Mouse (Mus musculus) T-helper 2 cell (primary cell): Measurements from ENCODE around the gene Tbx3.

Experiments used
- in situ Hi-C: fragments of 300-600 bp; cut with MboI, MseI; formaldehyde crosslinking; loops from one replicate; pipeline ENCODE4 v1.15.1; 2025; ENCODE audit warnings: high pct_unique_total_duplicates

Gene Tbx3

GRCm38 (mm10) chr5:119661474-119661873, 9.0 kb upstream of the Tbx3 start:
- in situ Hi-C loops, result no loop called here

- in situ Hi-C loops, result no loop called here
These were observed 8.1 kb upstream of the Tbx3 start for GRCm38 (mm10) chr5:119662326-119662725.

- in situ Hi-C loops, result no loop called here
These were observed 7.7 kb upstream of the Tbx3 start for GRCm38 (mm10) chr5:119662731-119663130.

DNA sequence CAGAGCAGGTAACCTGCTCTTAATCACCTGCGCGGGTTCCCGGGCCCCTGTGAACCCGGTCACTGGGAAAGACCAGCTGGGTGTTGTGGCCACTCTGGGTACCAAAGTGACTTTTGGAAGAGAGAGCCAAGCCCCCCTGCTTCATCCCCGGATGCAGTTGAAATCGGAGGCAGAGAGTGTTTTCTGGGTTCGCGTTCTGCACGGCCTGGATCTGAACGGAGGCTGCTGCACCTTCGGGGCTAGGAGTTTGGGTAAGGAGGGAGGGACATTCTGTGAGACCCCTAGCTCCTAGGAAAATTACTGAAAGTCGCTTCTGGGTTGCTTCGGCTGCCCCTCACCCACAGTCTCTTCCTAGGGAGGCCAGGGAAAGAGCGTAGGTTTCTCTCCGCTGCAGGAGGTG, 7.2 kb upstream of the Tbx3 start:
- in situ Hi-C loops, result no loop called here

DNA sequence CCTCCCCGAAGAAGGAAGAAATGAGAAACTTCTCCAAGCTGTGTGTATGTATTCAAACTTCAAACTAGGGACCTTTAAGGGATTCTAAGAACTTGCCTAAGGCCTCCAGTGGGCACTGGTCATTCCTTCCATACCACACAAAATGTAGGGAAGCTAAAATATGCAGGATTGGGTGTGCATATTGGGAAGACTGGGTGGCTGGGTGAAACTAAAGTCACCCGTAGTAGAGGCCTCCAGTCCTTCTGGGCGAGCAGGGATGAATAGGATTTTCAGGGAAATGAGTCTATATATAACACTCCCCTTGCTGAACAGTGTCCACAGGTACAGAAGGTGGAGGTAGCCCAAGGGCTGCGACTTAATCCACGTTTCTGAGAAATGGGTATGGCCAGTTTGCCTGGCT, 6.7 kb upstream of the Tbx3 start:
- in situ Hi-C loops, result no loop called here

GRCm38 (mm10) chr5:119665739-119666138, 4.7 kb upstream of the Tbx3 start:
- in situ Hi-C loops, result no loop called here

GRCm38 (mm10) chr5:119667356-119667940, 3.0 kb upstream of the Tbx3 start:
- in situ Hi-C loops, result no loop called here

DNA sequence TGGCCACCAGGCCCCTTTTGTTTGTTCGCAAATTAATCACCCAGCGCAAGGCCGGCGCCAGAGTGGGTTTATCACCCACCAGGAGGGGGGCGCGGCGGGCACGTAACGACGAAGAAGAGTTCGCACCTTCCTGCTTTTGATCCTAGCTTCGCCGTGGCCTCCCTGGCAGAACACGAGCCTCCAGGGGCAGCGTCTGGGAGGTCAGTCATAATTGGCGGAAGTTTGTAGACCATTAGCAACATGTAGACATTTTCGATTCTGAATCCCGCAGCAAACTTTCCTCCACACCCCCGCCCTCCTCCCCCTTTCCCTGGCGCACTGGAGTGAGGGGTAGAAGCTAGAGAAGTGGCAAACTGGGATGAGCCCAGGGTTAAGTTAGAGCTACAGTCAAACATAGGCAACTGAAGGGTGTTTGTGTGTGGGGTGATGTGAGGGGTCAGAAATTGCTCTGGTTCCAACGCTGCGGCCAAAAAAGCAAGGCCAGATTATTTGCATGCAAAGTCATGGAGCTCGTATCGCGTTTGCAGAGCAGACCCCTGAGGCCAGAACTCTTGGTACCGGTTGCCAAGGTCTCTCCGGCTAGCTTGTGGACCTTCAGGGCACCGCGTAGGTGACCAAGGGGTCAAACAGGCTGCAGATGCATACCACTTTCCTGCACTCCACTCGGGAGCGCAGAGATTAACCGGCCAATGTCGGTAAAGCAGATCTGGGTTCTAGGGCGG, 2.1 kb upstream of the Tbx3 start:
- in situ Hi-C loops, result no loop called here

DNA sequence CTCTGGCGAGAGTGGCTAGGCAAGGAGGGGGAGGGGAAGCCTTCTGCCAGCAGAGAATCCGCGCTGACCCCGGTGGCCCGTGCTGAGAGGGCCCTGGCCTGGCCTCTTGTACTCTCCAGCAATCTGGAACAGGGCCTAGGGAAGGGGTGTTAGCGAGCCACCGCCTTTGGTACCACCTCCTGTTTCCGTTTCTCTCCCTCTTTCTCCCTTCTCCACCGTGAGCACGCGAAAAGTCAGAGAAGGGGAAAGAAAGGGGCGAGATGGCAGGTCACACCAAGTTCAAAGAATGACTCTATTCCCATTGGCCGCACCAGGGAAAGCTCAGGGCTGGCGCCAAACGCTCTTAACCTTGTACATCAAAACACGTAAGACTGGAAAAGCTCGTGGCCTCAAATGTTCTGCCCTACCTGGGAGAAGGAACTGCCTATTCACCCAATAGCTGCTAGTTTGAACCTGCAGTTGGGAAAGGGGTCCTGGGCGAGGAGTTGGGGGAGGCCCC, 1.5 kb upstream of the Tbx3 start:
- in situ Hi-C loops, result no loop called here

GRCm38 (mm10) chr5:119669741-119670565, 516 bp upstream of the Tbx3 start:
- in situ Hi-C loops, result no loop called here

GRCm38 (mm10) chr5:119671124-119671801, 794 bp downstream of the Tbx3 start:
- in situ Hi-C loops, result no loop called here

DNA sequence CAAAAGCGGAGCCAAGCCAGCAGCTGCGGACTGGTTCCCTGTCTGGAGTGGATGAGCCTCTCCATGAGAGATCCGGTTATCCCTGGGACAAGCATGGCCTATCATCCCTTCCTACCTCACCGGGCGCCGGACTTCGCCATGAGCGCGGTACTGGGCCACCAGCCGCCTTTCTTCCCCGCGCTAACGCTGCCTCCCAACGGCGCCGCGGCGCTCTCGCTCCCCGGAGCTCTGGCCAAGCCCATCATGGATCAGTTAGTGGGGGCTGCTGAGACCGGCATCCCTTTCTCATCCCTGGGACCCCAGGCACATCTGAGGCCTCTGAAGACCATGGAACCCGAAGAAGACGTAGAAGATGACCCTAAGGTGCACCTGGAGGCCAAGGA, 1.5 kb downstream of the Tbx3 start:
- in situ Hi-C loops, result no loop called here

DNA sequence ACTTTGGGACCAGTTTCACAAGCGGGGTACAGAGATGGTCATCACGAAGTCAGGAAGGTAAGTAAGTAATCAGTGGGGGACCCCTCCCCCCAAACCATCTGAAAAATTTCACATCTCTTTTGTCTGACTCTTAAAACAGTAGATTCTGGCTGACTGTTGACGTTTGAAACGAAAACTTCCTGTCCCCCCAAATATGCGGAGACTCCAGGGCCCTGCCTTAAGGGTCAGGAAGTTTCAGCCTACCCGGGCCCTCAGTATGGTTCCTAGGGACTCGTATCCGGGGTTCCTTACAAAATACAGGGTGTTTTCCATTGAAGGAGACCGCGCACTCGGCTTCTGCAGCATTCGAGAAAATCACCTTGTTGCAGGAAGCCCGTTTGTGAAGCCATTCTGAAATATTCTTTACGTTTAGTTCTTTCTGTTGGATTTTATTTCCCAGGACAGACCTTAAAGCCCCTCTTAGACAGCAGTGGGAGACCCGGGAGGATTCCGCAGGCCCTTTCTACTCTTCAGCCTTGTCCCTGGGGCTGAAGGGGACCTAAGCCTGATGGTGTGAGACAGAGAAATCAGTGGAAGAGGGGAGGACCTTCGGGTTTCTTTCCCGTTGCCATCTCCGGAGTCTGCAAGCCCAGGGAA, 2.0 kb downstream of the Tbx3 start:
- in situ Hi-C loops, result no loop called here

- in situ Hi-C loops, result no loop called here
These were observed 2.6 kb downstream of the Tbx3 start for GRCm38 (mm10) chr5:119672984-119673600.

DNA sequence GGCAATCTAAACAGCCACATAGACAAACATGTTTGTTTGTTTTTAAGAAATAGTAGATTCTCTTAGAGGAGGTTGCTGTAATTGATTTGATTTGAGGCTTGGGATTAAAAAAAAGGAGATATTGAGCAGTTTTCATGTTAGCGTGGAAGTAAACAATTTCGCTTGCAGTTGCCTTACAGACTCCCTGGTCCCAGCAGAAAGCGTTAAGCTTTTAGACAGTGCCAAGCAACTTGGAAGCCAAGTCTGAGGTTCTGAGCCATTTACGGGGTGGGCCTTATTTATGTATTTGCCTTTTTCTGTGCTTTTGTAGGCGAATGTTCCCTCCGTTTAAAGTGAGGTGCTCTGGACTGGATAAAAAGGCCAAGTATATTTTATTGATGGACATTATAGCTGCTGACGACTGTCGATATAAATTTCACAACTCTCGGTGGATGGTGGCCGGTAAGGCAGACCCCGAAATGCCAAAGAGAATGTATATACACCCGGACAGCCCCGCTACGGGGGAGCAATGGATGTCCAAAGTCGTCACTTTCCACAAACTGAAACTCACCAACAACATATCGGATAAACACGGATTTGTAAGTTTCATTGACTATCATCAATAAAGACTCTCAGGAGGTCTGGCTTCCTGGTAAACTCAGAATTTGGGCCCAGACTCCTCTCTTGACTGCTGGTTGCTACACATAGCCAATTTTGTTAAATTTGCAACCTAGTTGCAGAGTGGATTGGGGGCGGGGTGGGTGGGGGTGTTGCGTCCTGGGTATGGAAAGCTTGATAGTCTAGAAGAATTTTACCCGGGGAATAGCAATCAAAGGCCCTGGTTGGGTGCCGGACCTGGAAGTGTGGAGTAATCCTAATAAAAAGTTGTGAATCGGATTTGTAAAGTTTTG, 3.5 kb downstream of the Tbx3 start:
- in situ Hi-C loops, result no loop called here

DNA sequence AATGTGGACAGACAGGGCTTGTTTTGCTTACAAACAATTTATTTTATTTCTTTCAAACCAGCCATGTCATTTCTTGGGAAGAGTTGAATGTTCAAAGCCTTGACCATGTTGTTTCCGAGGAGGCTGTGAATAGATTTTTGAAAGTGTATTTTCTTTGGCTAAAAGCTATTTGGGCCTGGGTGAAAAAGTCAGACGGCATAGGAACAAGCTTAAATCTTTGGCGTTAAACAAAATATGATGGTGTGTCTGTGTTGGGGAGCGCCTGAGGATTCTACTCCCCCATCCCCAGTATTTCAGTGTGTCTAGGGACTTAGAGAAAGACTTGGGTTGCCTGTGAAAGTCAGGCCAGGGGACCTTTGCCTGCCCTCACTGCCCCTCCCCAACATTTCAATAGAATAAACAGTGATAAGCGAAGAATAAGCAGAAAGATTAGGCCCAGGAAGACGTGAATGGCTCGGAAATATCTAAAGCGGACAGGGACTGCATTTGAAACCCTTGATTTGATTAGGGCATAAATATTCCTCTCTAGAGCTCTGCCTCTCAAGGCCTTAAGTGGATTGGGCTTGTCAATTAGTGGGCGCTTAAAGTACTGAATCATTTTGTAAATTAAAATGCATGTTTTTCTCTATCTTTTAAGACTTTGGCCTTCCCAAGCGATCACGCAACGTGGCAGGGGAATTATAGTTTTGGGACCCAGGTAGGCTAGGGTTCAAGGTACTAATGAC, 4.3 kb downstream of the Tbx3 start:
- in situ Hi-C loops, result no loop called here

DNA sequence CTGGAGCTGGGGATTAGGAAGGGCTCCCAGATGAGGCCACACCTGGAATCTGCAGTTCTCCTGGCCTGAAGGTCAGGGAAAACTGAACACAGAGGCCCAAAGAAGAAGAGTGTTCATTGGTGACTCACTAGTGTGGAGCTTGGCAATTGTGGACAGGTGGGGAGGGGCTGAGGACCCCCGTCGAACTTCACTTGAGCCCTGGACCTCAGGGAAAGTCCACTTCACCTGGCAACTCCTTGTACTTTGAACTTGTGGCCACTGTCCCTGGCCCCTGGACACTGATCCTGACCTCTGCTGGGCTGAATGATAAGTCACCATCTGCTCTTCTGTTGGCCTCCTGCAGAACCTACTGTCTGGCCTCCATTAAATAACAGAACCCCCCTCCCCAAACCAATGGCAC, 5.8 kb downstream of the Tbx3 start:
- in situ Hi-C loops, result no loop called here

- in situ Hi-C loops, result no loop called here
These were observed 8.0 kb downstream of the Tbx3 start for GRCm38 (mm10) chr5:119678516-119678915.

GRCm38 (mm10) chr5:119679084-119679483, 8.6 kb downstream of the Tbx3 start:
- in situ Hi-C loops, result no loop called here
